Mouse (Mus musculus): Measurements from ENCODE around the gene Tapbp. TPM values are rescaled to one million over a fixed set of nuclear protein-coding genes. Genes with fewer than 3 reads are reported as not detected.
"Not testable (repeated sequence)": the region's sequence is repeated elsewhere in the genome, so short reads cannot be mapped to it uniquely, and the experiment has no call there.

Tapbp gene
- total RNA-seq, 2 experiments from 2014 or later = 47.6 to 51.0 TPM

- not testable (repeated sequence) for ATAC-seq (replicated peaks; ENCODE audit: poor library complexity)
These were observed 11.6 kb upstream of the Tapbp start for GRCm38 (mm10) chr17:33903911-33904651.

GRCm38 (mm10) chr17:33904835-33905234 lies 10.9 kb upstream of the Tapbp start, which contains the start of gene Platr17:
TSS of gene Platr17 (plus strand) at chr17:33905135.
- not testable (repeated sequence) for ATAC-seq (replicated peaks; ENCODE audit: poor library complexity)

- ATAC-seq (replicated peaks; ENCODE audit: poor library complexity) = peak; percentile 33
These were observed 7.2 kb upstream of the Tapbp start for GRCm38 (mm10) chr17:33908331-33909076.

GRCm38 (mm10) chr17:33909077-33909868 lies 6.4 kb upstream of the Tapbp start, which contains the start of gene Daxx:
TSS of gene Daxx (plus strand) at chr17:33909414.
- ATAC-seq (replicated peaks; ENCODE audit: poor library complexity) = peak; percentile 90

- peak; percentile 12; the same call in 1 of the 2 replicates for ATAC-seq (replicated peaks; ENCODE audit: poor library complexity)
These were observed 5.8 kb upstream of the Tapbp start for GRCm38 (mm10) chr17:33909869-33910250.

GRCm38 (mm10) chr17:33910346-33911051 lies 5.2 kb upstream of the Tapbp start:
- ATAC-seq (replicated peaks; ENCODE audit: poor library complexity) = no peak

- no peak for ATAC-seq (replicated peaks; ENCODE audit: poor library complexity)
These were observed 4.5 kb upstream of the Tapbp start for GRCm38 (mm10) chr17:33911052-33911812.

- ATAC-seq (replicated peaks; ENCODE audit: poor library complexity) = no peak
These were observed 3.8 kb upstream of the Tapbp start for GRCm38 (mm10) chr17:33911813-33912414.

- no peak for ATAC-seq (replicated peaks; ENCODE audit: poor library complexity)
These were observed 2.4 kb upstream of the Tapbp start for GRCm38 (mm10) chr17:33913264-33913663.

- ATAC-seq (replicated peaks; ENCODE audit: poor library complexity) = no peak
These were observed 1.8 kb upstream of the Tapbp start for GRCm38 (mm10) chr17:33913905-33914304.

GRCm38 (mm10) chr17:33914969-33915391 lies 719 bp upstream of the Tapbp start:
- ATAC-seq (replicated peaks; ENCODE audit: poor library complexity) = no peak

- no peak for ATAC-seq (replicated peaks; ENCODE audit: poor library complexity)
These were observed 595 bp downstream of the Tapbp start for GRCm38 (mm10) chr17:33916294-33916693.

GRCm38 (mm10) chr17:33916847-33917655 lies 1.4 kb downstream of the Tapbp start:
- no peak for ATAC-seq (replicated peaks; ENCODE audit: poor library complexity)

GRCm38 (mm10) chr17:33917656-33918292 lies 2.1 kb downstream of the Tapbp start:
- no peak for ATAC-seq (replicated peaks; ENCODE audit: poor library complexity)

- ATAC-seq (replicated peaks; ENCODE audit: poor library complexity) = 0 out of 2 replicates have a peak, but pooled peaks have one; percentile 1
These were observed 2.8 kb downstream of the Tapbp start for GRCm38 (mm10) chr17:33918293-33919203.

GRCm38 (mm10) chr17:33919351-33920281 lies 3.9 kb downstream of the Tapbp start:
- peak; percentile 64 for ATAC-seq (replicated peaks; ENCODE audit: poor library complexity)
